Mouse (Mus musculus): ENCODE data around the gene Cacna2d3. TPM values are rescaled to one million over a fixed set of nuclear protein-coding genes. Genes with fewer than 3 reads are reported as not detected.

Cacna2d3 gene
- polyA plus RNA-seq, 1 experiment from 2014 or later, result 1.1 TPM

DNA sequence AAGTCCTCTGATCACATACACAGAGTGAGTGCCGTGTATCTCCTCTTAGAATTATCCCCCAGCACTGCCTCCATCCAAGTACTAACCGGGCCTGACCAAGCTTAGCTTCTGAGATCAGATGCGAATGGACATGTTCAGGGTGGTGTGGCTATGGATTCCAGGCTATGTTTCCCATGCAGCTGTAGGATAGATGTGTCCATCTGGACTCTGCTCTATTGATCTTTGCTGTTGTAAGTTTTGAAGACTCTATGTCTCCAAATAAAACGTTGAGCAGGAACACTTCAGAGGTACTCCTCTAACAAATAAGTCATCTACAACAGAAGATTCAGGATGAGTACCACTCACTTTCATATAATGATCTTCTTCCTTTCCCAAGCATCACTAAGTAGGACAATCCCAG is 712.0 kb downstream of the Cacna2d3 start:
- Histone ChIP-seq H3K4me1 (peaks cover 8% of the 10 kb centered on the region; the same call in 1 of the 2 replicates), H3K9me3 (no peaks in the 10 kb centered on the region), H3K4me3 (no peak overlapping the region), H3K27me3 (ENCODE audit: insufficient read depth, poor library complexity, severe bottlenecking) (no peaks in the 10 kb centered on the region), H3K36me3 (no peaks in the 10 kb centered on the region), H3K27ac (no peak overlapping the region)
- DNase-seq (ENCODE audit: low spot score), result no peak
- 86% methylated on average over 4 of the region's 4 CpGs for WGBS

DNA sequence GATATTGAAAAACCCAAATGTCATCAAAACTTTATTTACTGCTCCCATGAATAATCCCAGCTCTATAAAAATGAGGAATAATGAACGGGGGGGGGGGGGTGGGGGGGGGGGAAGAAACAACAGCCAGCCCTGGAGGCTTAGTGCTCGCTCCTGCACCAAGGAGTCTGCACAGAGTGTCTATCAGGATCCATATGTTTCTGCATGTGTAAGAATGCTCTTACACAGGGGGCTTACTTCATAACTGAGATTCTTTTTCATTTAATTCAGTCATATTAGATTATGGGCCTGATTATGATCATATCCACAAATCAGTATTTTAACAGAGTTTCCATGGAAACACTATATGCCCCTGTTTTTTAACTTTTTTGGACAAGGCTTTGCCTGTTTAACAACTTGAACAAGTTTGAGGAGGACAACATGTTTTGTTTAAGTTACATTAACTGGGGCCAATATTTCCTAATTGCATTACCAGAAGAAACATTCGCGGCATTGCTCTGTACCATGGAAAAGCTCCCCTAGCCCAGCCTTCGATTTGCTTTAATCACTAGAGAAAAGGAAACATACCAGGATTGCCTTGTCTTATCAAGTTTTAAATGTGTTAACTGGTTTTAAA is 716.3 kb downstream of the Cacna2d3 start:
- no peak overlapping the region for H3K27ac ChIP-seq
- H3K4me3 ChIP-seq, result no peak overlapping the region
- peaks cover 5% of the 10 kb centered on the region; the same call in 1 of the 2 replicates for H3K4me1 ChIP-seq
- DNase-seq (ENCODE audit: low spot score), result no peak
- H3K27me3 ChIP-seq (ENCODE audit: insufficient read depth, poor library complexity, severe bottlenecking), result no peaks in the 10 kb centered on the region
- H3K9me3 ChIP-seq, result no peaks in the 10 kb centered on the region
- WGBS, result 87% methylated on average over 4 of the region's 5 CpGs
- no peaks in the 10 kb centered on the region for H3K36me3 ChIP-seq

DNA sequence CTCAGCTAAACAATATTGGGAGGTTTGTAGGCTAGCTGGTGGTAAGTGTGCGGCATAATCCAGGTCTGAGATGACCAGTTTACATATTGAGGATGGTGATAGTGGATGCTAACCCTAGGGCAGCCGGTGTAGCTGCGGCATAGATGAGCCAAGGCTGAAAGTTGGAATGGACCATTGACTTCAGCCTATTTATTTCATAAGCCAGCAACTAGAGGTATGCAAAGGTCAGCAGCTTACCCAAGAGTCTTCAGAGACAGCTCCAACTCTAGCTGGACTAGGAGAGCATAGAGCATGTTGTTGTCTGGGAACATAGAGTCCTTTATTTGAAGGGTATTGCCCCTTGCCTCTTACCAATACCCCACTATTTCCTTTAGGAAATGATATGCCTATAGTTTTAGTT is 725.1 kb downstream of the Cacna2d3 start:
- H3K4me1 ChIP-seq, result no peaks in the 10 kb centered on the region
- DNase-seq (ENCODE audit: low spot score), result no peak
- no peaks in the 10 kb centered on the region for H3K36me3 ChIP-seq
- no peaks in the 10 kb centered on the region for H3K9me3 ChIP-seq
- no peak overlapping the region for H3K4me3 ChIP-seq
- no peak overlapping the region for H3K27ac ChIP-seq
- WGBS, result 90% methylated on average over 3 of the region's 3 CpGs
- no peaks in the 10 kb centered on the region for H3K27me3 ChIP-seq (ENCODE audit: insufficient read depth, poor library complexity, severe bottlenecking)

DNA sequence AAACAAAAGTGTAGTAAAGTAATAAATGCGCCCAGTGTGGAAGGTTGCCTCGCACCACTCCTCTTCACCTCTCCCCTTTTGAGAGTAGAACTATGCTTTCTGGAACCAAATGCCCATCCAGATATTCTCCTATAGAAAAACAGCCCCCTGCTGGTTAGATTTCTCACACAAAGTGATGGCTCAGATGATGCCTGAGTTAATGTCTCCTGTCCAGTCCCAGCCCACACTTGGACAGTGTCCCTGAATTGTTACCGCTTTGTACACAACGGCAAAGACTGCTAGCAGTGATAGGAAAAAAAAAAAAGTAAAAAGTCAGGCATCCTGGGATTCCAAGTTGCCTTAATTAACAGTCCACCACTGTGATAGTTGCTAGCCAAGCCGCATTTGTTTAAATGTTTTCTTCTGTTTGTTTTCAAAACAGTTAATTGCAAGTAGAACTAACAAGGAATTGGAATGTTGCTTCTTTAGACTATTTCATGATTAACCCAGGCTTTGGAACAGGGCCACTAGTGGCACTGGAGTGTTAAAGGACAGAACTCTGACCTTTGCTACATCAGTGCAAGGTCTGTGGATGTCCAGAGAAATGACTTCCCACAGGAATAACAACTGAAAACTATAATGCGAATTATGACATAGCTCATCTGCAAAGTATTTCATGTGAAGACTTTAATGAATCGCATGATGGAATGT is 733.3 kb downstream of the Cacna2d3 start:
- Histone ChIP-seq H3K27ac (no peak overlapping the region), H3K36me3 (no peaks in the 10 kb centered on the region), H3K27me3 (ENCODE audit: insufficient read depth, poor library complexity, severe bottlenecking) (no peaks in the 10 kb centered on the region), H3K9me3 (no peaks in the 10 kb centered on the region), H3K4me3 (no peak overlapping the region), H3K4me1 (no peaks in the 10 kb centered on the region)
- no peak for DNase-seq (ENCODE audit: low spot score)
- WGBS, result 87% methylated on average over 7 of the region's 7 CpGs

DNA sequence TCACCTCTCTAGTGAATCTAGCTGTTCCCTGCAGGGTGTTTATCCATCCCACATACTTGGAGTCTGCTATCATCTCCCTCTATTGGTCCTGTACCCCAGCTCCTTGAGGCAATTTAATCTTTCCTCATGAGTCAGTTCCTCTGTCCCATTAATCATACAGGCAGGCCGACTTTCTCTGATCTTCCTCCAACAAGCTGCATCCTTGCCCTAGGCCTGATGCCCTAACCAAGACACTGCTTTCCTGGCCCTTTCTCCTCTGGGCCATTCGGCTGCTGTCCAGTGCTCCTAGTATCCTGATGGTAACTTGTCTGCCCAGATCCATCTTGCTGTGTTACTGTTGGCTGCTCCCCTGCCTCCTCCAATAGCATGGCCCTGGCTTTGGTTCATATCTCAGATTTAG is 737.4 kb downstream of the Cacna2d3 start:
- 67% methylated on average over 2 of the region's 2 CpGs for WGBS
- Histone ChIP-seq H3K27ac (no peak overlapping the region), H3K36me3 (no peaks in the 10 kb centered on the region), H3K4me1 (0 out of 2 replicates have a peak, but pooled peaks cover 4% of the 10 kb centered on the region), H3K9me3 (no peaks in the 10 kb centered on the region), H3K4me3 (no peak overlapping the region), H3K27me3 (ENCODE audit: insufficient read depth, poor library complexity, severe bottlenecking) (no peaks in the 10 kb centered on the region)
- no peak for DNase-seq (ENCODE audit: low spot score)

DNA sequence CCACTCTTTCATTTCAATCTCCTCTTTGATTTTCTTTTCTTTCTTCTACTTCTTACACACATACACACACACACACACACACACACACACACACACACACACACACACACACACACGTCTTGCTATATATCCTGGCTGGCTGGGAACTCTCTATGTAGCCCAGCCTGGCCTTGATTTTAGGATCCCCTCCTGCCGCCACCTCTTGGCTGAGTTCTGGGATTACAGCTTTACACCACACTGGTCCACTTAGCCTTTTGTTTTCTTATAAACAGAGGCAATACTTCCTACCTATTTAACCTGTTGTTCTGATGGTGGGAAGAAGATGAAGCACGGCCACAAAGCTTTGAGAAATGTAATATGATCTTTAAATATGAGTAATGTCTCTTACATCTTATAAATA is 741.2 kb downstream of the Cacna2d3 start:
- DNase-seq (ENCODE audit: low spot score), result no peak
- H3K27ac ChIP-seq, result no peak overlapping the region

DNA sequence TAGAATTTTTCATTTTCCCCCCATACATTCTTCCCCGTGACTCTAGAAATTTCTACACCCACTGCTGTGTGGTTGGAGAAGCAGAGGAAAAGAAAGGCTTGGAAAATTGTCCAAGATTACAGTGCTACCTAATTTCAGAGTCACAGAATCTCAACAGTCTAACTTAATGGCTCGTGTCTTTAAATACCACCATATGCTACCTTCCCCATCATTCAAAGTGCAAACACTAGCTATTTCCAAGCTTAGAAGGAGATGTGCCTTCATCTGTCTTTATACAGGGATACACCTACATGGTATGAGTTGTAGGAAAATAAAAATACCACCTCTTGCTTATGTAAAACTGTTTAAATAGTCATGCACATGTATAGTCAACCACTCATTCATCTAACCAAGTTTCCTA is 742.4 kb downstream of the Cacna2d3 start:
- H3K9me3 ChIP-seq, result no peaks in the 10 kb centered on the region
- 0 out of 2 replicates have a peak, but pooled peaks cover 9% of the 10 kb centered on the region for H3K4me1 ChIP-seq
- H3K36me3 ChIP-seq, result no peaks in the 10 kb centered on the region
- H3K27ac ChIP-seq, result no peak overlapping the region
- no peak for DNase-seq (ENCODE audit: low spot score)
- no peak overlapping the region for H3K4me3 ChIP-seq
- no peaks in the 10 kb centered on the region for H3K27me3 ChIP-seq (ENCODE audit: insufficient read depth, poor library complexity, severe bottlenecking)
- WGBS, result 85% methylated on average over 2 of the region's 2 CpGs

More for the DNA sequence above, 741.2 kb downstream of the Cacna2d3 start:
- H3K9me3 ChIP-seq, result no peaks in the 10 kb centered on the region
- H3K27me3 ChIP-seq (ENCODE audit: insufficient read depth, poor library complexity, severe bottlenecking), result no peaks in the 10 kb centered on the region
- 0 out of 2 replicates have a peak, but pooled peaks cover 9% of the 10 kb centered on the region for H3K4me1 ChIP-seq
- H3K36me3 ChIP-seq, result no peaks in the 10 kb centered on the region
- 33% methylated on average over 3 of the region's 3 CpGs for WGBS
- no peak overlapping the region for H3K4me3 ChIP-seq

DNA sequence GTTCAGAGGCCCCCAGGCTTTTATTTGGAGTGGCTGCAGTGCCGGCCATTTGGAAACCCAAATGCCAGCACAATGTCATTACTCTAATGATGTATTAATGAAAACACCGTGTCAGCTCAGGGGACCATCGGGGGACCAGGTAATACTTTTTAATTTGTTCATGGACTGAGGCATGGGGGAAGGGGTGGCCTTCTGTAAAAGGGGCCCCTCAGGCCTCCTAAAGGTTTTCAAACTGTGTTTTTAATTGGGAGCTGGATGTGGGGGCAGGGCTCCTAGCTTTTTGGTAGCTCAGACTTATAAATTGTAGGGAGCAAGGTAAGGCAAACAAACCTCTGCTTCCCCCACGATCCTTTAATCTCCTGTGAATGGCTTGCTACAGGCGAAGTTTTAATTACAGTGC is 749.0 kb downstream of the Cacna2d3 start:
- no peaks in the 10 kb centered on the region for H3K9me3 ChIP-seq
- DNase-seq (ENCODE audit: low spot score), result no peak
- H3K27me3 ChIP-seq (ENCODE audit: insufficient read depth, poor library complexity, severe bottlenecking), result no peaks in the 10 kb centered on the region
- 53% methylated on average over 5 of the region's 5 CpGs for WGBS
- no peak overlapping the region for H3K27ac ChIP-seq
- H3K36me3 ChIP-seq, result no peaks in the 10 kb centered on the region
- H3K4me3 ChIP-seq, result no peak overlapping the region
- H3K4me1 ChIP-seq, result 0 out of 2 replicates have a peak, but pooled peaks cover 5% of the 10 kb centered on the region

DNA sequence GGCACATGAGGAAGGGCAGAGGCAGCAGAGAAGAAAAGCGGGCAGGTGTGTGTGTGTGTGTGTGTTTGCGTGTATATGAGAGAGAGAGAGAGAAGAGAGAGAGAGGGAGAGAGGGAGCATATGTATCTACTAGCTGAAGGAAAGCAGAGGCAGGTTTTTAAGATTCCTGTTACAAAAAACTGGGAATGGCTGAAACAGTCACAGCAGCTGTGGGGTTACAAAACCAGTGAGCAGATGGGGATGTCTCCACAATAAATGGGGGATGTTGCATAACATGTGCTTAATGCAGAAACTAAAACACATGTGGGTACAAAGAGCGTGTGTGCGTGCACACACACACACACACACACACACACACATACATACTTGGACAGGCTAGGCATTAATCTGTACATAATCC is 752.4 kb downstream of the Cacna2d3 start:
- Histone ChIP-seq H3K4me3 (no peak overlapping the region), H3K9me3 (no peaks in the 10 kb centered on the region), H3K27ac (no peak overlapping the region), H3K4me1 (peaks cover 7% of the 10 kb centered on the region; the same call in 1 of the 2 replicates), H3K36me3 (no peaks in the 10 kb centered on the region), H3K27me3 (ENCODE audit: insufficient read depth, poor library complexity, severe bottlenecking) (no peaks in the 10 kb centered on the region)
- 86% methylated on average over 4 of the region's 4 CpGs for WGBS
- no peak for DNase-seq (ENCODE audit: low spot score)

DNA sequence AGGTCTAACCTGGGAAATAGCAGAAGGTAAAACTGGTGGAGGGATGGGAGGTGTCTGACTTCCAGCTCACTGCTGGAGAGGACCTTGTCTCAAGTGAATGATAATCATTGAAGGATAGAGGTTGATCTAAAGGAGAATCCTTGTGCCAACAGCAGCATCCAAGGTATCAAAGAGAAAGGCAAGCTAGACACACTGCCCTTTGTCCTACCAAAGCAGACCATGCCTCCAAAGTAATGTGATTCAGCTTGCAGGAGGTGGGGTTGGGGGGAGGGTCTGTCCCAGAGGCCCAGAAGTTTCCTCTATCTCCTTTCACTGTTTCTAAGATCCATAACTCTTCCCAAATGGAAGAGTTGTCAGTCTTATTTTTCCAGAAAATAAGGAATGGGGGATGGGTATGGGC is 754.8 kb downstream of the Cacna2d3 start:
- Histone ChIP-seq H3K4me3 (no peak overlapping the region), H3K4me1 (peaks cover 7% of the 10 kb centered on the region; the same call in 1 of the 2 replicates), H3K27me3 (ENCODE audit: insufficient read depth, poor library complexity, severe bottlenecking) (no peaks in the 10 kb centered on the region), H3K27ac (no peak overlapping the region), H3K9me3 (no peaks in the 10 kb centered on the region), H3K36me3 (no peaks in the 10 kb centered on the region)
- DNase-seq (ENCODE audit: low spot score), result no peak

DNA sequence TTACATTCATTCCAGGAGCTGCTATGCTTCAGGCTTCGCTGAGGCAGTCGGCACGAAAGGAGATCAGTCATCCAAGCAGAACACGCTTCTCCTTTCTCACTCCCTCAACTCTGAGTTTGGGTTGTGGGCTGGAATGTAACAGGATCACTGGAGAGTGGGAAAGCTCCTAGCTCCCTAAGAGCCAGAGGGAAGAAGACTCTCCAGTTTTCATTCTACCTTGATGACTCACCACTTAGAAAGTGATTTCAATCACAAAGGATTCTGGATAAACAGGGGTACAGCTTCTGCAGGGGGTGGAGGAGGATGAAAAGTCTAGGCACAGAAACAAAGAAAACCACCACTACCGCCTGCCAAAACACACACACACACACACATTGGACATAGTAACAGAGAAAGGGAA is 760.3 kb downstream of the Cacna2d3 start:
- peaks cover 19% of the 10 kb centered on the region for H3K4me1 ChIP-seq
- no peaks in the 10 kb centered on the region for H3K9me3 ChIP-seq
- no peak overlapping the region for H3K27ac ChIP-seq
- H3K36me3 ChIP-seq, result no peaks in the 10 kb centered on the region
- no peak for DNase-seq (ENCODE audit: low spot score)
- no peak overlapping the region for H3K4me3 ChIP-seq
- WGBS, result 76% methylated on average over 5 of the region's 5 CpGs
- peaks cover 9% of the 10 kb centered on the region; the same call in 1 of the 2 replicates for H3K27me3 ChIP-seq (ENCODE audit: insufficient read depth, poor library complexity, severe bottlenecking)

DNA sequence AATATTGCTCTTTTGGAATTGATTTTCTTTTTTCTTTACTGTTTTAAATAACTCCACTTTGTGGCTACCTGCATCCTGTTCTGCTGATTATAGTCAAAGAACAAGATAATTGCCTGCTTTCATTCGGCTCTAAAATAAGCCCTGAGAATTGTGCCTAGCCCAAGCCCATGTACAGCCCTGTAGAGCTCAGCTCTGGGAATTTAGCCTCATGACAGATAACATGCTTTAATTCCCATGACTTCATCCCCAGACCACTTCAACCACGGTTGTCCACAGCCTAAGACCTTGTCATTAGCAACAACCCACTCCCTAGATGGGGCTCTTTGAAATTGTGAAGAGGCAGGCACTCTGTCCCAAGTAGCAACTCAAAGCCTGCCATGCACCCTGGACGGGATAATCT is 762.6 kb downstream of the Cacna2d3 start:
- Histone ChIP-seq H3K4me3 (no peak overlapping the region), H3K9me3 (no peaks in the 10 kb centered on the region), H3K27ac (no peak overlapping the region), H3K4me1 (peaks cover 12% of the 10 kb centered on the region), H3K27me3 (ENCODE audit: insufficient read depth, poor library complexity, severe bottlenecking) (peaks cover 12% of the 10 kb centered on the region; the same call in 1 of the 2 replicates), H3K36me3 (no peaks in the 10 kb centered on the region)
- no peak for DNase-seq (ENCODE audit: low spot score)
- 27% methylated on average over 3 of the region's 3 CpGs for WGBS

DNA sequence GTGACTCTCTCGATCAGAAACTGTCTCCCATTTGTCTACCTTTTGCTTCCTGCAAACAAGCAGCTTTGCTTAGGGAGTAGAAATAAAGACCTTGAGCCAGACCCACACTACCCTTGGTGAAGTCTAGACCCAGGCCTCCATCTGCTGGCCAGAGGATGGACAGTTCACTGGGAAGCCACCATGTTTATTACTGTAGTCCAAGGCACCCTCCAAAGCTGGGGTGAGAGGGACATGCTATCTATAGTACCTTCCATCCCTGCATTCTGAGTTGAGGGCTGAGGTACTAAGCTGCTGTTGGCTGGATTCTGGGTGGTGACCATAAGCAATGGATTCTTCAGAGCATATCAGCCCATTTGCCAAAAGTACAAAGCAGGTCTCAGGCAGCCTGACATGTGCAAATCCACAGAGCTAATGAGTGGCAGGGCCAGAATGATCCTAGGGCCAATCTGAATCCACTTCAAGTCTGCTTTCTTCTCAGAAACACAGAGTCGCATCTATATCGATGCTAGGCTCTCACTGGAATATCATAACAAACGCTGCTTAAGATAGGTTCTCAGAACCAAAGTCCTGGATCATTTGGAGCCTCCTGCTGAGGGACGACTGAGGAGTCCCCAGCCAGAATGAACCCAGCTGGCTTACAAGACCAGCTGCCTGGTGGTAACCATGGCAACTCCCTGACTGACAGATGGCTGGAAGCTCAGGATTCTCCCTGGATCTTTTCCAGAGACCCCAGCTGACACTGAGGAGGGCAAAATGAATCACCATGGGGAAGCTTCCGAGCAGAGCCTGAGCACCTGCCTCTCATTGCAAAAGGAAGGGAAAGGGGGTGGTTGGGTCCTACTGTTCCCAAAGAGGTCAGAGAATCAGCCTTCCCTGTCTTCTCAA is 763.3 kb downstream of the Cacna2d3 start:
- Histone ChIP-seq H3K27me3 (ENCODE audit: insufficient read depth, poor library complexity, severe bottlenecking) (peaks cover 12% of the 10 kb centered on the region; the same call in 1 of the 2 replicates), H3K4me1 (peaks cover 18% of the 10 kb centered on the region), H3K4me3 (no peak overlapping the region), H3K36me3 (no peaks in the 10 kb centered on the region), H3K9me3 (no peaks in the 10 kb centered on the region), H3K27ac (peak overlapping the region; percentile 30; the same call in 1 of the 2 replicates)
- DNase-seq (ENCODE audit: low spot score), result no peak
- WGBS, result 26% methylated on average over 6 of the region's 6 CpGs

Data from heart, embryonic 10.5 days (tissue).